Mouse (Mus musculus) kidney, adult 2 months (tissue): ENCODE results near the gene Pdx1. TPM values are rescaled to one million over a fixed set of nuclear protein-coding genes. Genes with fewer than 3 reads are reported as not detected.

Experiments used
- DNase-seq: peaks from one replicate; pipeline ENCODE4 v3.0.0; 2021
- H3K27ac ChIP-seq: fragments of 200-500 bp; 2 replicates; pipeline ENCODE4 v1.5.1; 2012; ENCODE audit warnings: low read depth, low read length, control low read depth, inconsistent platforms; ENCODE audit not compliant: insufficient read depth
- H3K27me3 ChIP-seq: fragments of 200-500 bp; replicated peaks from 2 replicates; pipeline ENCODE4 v1.6.1; 2012; ENCODE audit warnings: mild to moderate bottlenecking, moderate library complexity, low read length, inconsistent platforms; ENCODE audit not compliant: control insufficient read depth, insufficient read depth
- H3K36me3 ChIP-seq: fragments of 200-500 bp; 2 replicates; pipeline ENCODE4 v1.6.1; 2012; ENCODE audit warnings: mild to moderate bottlenecking, moderate library complexity, low read length, inconsistent platforms; ENCODE audit not compliant: control insufficient read depth, insufficient read depth
- H3K4me1 ChIP-seq: fragments of 200-500 bp; 2 replicates; pipeline ENCODE4 v1.6.1; 2011; ENCODE audit warnings: low read length; ENCODE audit not compliant: control insufficient read depth, insufficient read depth
- H3K4me3 ChIP-seq: fragments of 200-500 bp; 2 replicates; pipeline ENCODE4 v1.5.1; 2011; ENCODE audit warnings: mild to moderate bottlenecking, low read depth, low read length, control low read depth; ENCODE audit not compliant: insufficient read depth
- CTCF ChIP-seq: fragments of 200-500 bp; conservative IDR thresholded peaks from 2 replicates; pipeline ENCODE4 v1.5.1; 2011; ENCODE audit warnings: low read depth, mild to moderate bottlenecking, control low read depth, low read length, moderate library complexity, mixed read lengths; ENCODE audit not compliant: insufficient read depth, insufficient read length
- POLR2A ChIP-seq: fragments of 200-500 bp; IDR thresholded peaks from one replicate; pipeline ENCODE4 v1.6.1; 2011; ENCODE audit warnings: low read depth, low read length, control low read depth
- WGBS: fragments of 180-500 bp; shearing (Covaris S2); methylation state at CpG from one replicate; pipeline ENCODE4 v1.1.7; 2018; 5-methylcytosine and 5-hydroxymethylcytosine counted together
- polyA plus RNA-seq: library from polyadenylated mRNA; depleted of rRNA; stranded (reverse); fragments of >200 nt; gene quantifications from 2 replicates; pipeline ENCODE4 v1.2.3, GENCODE M21; 2012; rRNA removed

The Pdx1 gene
- polyA plus RNA-seq = not detected in 2 replicates

DNA sequence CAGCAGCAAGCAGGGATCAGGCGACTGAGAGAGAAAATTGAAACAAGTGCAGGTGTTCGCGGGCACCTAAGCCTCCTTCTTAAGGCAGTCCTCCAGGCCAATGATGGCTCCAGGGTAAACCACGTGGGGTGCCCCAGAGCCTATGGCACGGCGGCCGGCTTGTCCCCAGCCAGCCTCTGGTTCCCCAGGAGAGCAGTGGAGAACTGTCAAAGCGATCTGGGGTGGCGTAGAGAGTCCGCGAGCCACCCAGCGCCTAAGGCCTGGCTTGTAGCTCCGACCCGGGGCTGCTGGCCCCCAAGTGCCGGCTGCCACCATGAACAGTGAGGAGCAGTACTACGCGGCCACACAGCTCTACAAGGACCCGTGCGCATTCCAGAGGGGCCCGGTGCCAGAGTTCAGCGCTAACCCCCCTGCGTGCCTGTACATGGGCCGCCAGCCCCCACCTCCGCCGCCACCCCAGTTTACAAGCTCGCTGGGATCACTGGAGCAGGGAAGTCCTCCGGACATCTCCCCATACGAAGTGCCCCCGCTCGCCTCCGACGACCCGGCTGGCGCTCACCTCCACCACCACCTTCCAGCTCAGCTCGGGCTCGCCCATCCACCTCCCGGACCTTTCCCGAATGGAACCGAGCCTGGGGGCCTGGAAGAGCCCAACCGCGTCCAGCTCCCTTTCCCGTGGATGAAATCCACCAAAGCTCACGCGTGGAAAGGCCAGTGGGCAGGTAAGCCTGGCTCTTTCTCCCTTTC is at the start of gene Pdx1:
TSS of gene Pdx1 (plus strand) at position 34 of the 747 bp plus-strand sequence.
- 2% methylated on average over 44 of the region's 44 CpGs for WGBS
- no peaks in the 10 kb centered on the region for H3K36me3 ChIP-seq
- H3K4me1 ChIP-seq = no peaks in the 10 kb centered on the region
- H3K4me3 ChIP-seq = no peak within 1 kb of the TSS
- no peak for DNase-seq
- no peak within 1 kb of the TSS for H3K27ac ChIP-seq
- peaks cover 7% of the 10 kb centered on the region for H3K27me3 ChIP-seq
- no peak for TF ChIP-seq CTCF
- no peak for TF ChIP-seq POLR2A

GRCm38 (mm10) chr5:147227354-147228112 is 42.2 kb upstream of the Pdx1 start:
- DNase-seq = peak; percentile 79
- TF ChIP-seq CTCF (peak; percentile 95), POLR2A (no peak)
- Histone ChIP-seq H3K4me3 (no peak overlapping the region), H3K27me3 (no peaks in the 10 kb centered on the region), H3K4me1 (no peaks in the 10 kb centered on the region), H3K36me3 (no peaks in the 10 kb centered on the region), H3K27ac (no peak overlapping the region)
- 13% methylated on average over 25 of the region's 25 CpGs for WGBS

- WGBS = 55% methylated on average over 21 of the region's 21 CpGs
- Histone ChIP-seq H3K4me1 (no peaks in the 10 kb centered on the region), H3K27ac (no peak overlapping the region), H3K4me3 (no peak overlapping the region), H3K36me3 (no peaks in the 10 kb centered on the region), H3K27me3 (no peaks in the 10 kb centered on the region)
- DNase-seq = no peak
- no peak for TF ChIP-seq POLR2A
- no peak for TF ChIP-seq CTCF
Measured at GRCm38 (mm10) chr5:147235406-147236309, 34.1 kb upstream of the Pdx1 start.

DNA sequence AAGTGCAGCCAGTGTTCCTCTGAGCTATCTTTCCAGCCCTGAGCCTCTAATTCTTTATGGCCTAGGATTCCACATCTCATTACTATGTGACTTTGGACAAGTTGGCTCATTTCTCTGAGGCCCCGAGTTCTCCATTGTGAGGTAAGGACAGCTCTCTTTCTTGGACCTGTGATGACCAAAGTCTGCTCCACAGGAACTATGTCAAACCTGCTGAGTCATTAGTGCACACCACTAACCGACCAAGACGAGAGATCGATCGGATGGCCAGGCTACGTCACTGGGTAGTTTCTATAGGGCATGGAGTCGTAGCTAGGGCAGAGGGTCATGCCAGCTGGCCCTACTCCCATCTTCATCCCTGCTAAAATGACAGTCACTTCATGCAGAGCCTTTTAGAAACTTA is 25.9 kb upstream of the Pdx1 start:
- WGBS = 74% methylated on average over 7 of the region's 7 CpGs
- DNase-seq = no peak
- H3K27me3 ChIP-seq = no peaks in the 10 kb centered on the region
- no peaks in the 10 kb centered on the region for H3K4me1 ChIP-seq
- no peak for TF ChIP-seq POLR2A
- TF ChIP-seq CTCF = no peak
- no peak overlapping the region for H3K27ac ChIP-seq
- H3K36me3 ChIP-seq = no peaks in the 10 kb centered on the region
- H3K4me3 ChIP-seq = no peak overlapping the region

- 96% methylated on average over 1 of the region's 1 CpGs for WGBS
- Histone ChIP-seq H3K4me1 (no peaks in the 10 kb centered on the region), H3K27me3 (no peaks in the 10 kb centered on the region), H3K4me3 (no peak overlapping the region), H3K27ac (no peak overlapping the region), H3K36me3 (no peaks in the 10 kb centered on the region)
- no peak for DNase-seq
- TF ChIP-seq CTCF = no peak
- TF ChIP-seq POLR2A = no peak
Measured at GRCm38 (mm10) chr5:147260189-147260588, 9.6 kb upstream of the Pdx1 start.

DNA sequence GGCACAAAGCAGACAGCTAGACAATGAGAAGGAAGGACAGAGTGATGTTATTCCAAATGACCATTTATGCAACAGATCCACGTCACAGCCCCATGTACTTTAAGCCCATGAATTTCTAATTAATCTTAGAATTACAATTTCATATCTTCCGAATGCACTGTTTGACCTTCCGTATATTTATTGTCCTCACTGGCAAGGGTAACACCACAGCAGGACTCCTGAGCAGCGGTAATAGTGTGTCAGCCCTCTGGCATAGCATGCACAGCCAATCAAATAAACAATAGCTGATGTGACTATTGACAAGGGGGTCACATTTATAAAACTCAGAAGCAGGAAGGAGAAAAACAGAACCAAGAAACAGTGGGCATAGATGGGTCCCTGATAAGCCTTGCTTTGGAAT is 9.0 kb upstream of the Pdx1 start:
- Histone ChIP-seq H3K27me3 (no peaks in the 10 kb centered on the region), H3K4me3 (no peak overlapping the region), H3K27ac (no peak overlapping the region), H3K4me1 (no peaks in the 10 kb centered on the region), H3K36me3 (no peaks in the 10 kb centered on the region)
- TF ChIP-seq CTCF = no peak
- no peak for TF ChIP-seq POLR2A
- no peak for DNase-seq
- WGBS = 79% methylated on average over 4 of the region's 4 CpGs
